Mouse (Mus musculus): Measurements from ENCODE around the gene Tnfrsf9.

DNA sequence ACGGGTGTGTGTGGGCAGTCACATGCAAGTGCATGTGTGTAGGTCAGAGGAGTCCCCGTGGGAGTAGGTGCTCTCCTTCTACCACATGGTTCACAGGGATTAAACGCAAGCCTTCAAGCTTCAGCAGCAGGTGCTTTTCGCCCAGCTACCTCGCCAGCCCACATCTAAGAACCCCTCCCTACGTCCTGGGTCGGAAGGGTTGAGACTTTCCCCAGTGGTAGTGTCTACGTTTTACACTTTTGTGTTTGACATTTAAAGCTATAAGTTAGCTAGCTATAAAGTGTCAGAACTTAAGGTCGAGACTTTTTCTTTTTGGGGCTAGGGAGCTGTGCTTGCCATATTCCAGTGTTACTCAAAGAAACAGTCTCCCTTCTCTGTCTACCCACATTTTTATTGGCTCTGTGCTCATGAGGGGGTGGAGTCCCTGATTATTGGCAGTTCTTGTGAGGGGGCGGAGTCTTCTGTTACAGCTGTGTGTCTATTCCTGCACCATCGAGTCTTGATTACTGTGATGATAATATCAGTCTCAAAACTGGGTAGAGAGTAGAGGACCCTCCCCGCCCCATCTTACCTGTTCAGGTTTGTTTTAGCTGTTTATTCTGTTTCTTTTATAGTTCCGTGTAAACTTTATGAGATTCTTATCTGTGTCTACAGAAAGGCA is 25.8 kb downstream of the Tnfrsf9 start:
- TF ChIP-seq CTCF (IDR thresholded peaks at IDR 0.05) (no peak), EP300 (IDR thresholded peaks at IDR 0.05) (no peak)
